Mouse (Mus musculus) cerebellum, postnatal 14 days (tissue): ENCODE data around the gene Cdk13.

Experiments used
- DNase-seq, 2 experiments: peaks; one replicate each; pipeline ENCODE4 v3.0.0; 2021; ENCODE audit warnings: mixed read lengths in 2 of 2

Cdk13 gene

DNA sequence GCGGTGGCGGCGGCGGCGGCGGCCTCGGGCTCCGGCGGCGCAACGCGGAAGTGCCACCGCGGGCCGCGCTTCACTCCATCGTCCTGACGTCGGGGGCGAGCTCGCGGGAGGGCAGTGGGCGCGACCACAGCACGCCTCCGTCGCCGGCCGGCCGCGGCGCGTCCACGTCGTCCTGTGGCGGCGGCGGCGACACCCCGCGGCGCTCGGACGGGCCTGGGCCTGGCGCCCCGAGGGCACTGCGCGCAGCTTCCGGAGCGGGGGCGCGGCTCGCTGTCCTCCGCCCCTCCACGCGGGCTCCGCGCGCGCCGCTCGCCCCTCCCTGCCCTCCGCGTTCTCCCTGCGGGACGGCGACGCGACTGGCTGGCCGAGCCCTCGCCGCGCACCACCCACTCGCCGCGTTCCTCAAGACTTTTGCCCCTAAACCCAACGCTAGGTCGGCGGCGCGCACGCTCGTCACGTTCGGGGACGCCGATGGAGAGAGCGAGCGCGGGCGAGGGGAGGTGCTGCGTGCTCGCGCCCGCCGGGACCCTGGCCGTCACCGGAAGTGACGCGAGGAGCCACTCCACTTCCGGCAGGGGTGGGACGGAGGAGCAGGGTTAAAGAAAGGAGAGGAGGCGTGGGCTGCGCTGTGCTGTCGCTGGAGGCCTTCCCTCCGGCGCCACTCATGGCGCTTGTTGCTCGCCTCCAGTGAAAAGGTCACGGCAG lies at the start of gene Cdk13:
Gene Cdk13, minus strand, starts transcription at position 189 of the 705 bp plus-strand sequence.
- peak; percentile 98 to 99 for DNase-seq

DNA sequence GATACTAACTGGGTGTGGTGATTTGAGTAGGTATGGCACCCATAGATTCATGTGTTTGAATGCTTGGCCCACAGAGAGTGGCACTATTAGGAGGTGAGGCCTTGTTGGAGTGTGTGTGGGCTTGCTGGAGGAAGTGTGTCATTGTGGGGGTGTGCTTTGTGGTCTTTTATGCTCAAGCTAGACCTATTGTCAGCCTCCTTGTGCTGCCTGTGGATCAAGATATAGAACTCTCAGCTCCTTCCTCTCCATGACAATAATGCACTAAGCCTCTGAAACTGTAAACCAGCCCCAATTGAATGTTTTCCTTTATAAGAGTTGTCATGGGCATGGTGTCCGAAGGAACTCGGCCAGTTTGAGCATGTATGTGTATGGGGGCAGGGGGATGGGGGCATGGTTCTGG lies 38.4 kb upstream of the Cdk13 start:
- no peak for DNase-seq

DNA sequence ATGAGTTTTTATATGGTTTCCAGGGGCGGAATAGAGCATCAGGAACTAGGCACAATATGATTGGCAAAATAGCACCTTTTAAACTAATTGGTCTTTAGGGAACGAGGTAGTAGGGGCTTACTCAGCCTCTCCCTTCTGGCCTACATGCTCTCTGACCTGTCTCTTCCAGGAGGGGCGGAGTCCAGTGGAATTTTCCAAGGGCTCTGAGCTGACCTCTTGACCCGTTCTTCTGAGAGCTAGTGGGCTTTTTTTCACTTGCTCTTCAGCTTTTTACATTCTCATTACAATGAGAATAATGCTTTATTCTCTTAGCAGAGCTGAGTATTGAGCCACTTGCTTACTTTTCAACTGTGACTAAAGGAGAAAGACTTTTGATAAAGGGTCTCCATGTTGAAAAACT lies 37.9 kb upstream of the Cdk13 start:
- no peak for DNase-seq

DNA sequence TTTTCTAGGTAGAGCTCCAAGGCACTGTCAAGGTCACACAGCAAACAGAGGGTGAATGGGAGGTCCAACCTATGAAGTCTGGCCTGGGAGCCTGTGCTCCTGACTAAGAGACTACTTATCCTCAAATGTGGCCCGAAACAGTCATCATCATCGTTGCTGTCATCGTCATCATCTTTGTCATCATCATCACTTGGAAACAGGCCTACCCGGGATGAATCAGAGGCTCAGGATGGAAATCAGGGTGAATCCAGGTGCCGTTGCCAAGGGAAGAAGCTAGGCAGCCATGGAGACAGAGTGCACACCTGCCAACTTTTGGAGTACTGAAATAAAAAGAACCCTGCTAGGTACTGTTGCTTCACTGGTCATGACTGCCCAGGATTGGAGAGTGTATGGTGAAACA lies 34.2 kb upstream of the Cdk13 start:
- DNase-seq: no peak

GRCm38 (mm10) chr13:17838484-17838851 lies 33.6 kb upstream of the Cdk13 start:
- peak; percentile 78 to 82 for DNase-seq

- DNase-seq: peak; percentile 55 to 56
Observed at GRCm38 (mm10) chr13:17837610-17838483, 33.0 kb upstream of the Cdk13 start.

DNA sequence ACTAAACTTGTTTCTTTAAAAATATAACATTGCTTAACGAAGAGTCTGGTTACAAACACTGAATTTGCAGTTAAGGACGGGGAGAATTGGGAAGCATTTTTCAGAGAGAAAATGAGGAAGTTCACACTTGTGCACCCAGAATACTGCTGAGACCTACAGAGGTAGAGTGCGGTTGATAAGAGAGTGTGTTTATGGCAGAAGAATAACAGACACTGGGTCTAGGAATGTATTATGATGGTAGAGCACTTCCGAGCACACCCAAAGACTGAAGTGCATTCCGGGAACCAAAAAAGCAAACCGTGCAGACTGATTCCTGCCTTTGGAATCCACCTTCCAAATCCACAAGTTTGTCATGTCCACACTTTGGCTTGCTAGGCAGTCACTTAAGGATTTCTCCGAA lies 31.9 kb upstream of the Cdk13 start:
- no peak for DNase-seq

DNA sequence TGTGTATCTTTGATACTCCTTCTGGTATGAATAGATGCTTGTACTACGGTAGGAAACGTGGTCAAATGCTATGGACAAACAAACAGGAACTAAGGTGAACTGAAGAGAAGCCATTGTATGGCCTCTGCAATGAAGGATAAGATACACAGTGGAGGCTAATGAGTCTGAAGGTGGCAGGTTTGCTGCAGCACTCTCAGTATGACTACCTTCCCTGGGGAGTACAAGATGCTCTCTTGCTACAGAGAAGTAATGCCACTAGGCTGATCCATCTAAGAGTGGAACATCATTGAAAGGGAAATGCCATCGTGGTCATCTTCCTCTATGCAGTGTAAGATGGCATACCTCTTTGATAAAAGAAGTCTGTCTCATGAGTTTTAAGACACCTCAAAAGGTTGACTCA lies 28.0 kb upstream of the Cdk13 start:
- DNase-seq: no peak

- no peak for DNase-seq
Observed at GRCm38 (mm10) chr13:17817226-17817625, 12.3 kb upstream of the Cdk13 start.

DNA sequence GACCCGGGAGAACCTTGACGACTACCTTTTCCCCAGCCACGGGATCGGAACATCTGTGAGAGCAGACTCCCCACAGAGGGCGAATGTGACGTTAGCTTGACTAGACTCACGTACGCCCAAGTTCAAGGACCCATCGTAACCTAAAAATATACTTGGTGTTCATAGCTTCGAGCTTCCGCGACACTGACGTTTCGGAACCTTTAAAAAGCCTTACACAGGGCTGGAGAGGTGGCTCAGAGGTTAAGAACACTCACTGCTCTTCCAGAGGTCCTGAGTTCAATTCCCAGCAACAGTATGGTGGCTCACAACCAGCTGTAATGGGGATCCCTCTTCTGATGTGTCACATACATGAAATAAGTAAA lies 698 bp upstream of the Cdk13 start:
- no peak for DNase-seq

DNA sequence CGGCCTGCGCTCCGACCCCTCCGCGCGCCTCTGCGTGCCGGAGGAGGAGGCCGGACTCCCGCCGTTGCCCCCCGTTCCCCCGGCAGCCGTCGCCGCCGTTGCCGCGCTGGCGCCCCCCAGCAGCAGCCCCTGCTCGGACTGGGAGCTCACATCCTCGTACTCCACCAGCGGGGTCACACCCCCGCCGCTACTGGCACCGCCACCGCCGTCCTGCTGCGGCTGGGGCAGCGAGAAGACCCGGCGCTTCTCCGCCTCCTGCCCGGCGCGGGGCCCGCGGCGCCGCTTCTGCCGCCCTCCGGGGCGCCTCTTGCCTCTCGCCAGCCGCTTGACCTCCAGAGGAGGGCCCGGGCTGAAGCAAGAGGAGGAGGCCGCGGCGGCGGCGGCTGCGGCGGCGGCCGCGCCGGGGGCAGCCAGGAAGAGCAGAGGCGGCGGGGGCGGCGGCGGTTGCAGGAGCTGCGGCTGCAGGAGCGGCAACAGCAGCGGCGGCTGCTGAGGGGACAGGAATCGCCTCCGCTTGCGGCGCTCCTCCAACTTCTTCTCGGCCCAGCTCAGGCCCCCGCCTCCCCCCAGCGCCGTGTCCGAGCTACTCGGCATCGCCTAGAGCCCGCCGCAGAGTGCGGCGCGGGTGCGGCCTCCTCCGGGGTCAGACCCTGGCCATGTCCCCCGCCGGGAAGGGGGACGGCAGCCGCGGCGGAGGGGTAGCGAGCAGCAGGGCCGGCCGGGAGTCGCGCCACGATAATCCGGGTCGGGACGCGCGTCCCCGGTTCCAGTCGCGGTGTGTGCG lies 647 bp downstream of the Cdk13 start:
- peak; percentile 67 to 70 for DNase-seq

DNA sequence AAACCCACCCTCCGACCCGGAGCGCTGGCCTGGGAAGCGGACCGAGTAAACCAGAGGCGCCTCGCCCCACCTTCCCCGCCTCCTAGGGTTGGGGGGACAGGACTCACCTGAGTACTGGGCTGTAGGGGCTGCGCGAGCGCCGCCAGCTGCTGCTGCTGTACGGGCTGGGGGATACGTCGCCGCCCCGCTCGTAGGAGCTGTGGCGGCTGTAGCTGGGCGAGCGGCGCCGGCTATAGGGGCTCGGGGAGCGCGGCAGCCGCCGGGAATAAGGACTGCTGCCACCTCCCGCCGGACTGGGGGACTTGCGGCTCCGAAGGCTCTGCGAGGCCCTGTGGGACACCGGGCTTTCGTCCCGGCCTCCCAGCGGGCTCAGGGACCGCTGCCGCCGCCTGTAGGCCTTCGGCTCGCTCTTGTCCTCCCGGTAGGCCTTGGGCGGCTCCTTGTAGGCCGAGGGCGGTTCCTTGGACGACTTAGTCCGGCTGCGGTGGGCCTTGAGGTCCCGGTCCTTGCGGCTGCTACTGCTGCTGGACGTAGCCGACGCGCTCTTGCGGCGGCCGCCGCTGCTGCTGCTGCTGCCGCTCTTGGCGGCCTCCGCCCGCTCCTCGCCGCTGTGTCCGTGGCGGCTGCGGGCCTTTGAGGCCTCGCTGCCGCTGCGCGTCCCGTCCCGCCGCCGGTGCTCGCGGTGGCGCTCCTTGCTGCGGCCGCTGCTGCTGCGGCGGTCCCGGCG lies 1.4 kb downstream of the Cdk13 start:
- DNase-seq: peak; percentile 81

- no peak for DNase-seq
Observed at GRCm38 (mm10) chr13:17802880-17803279, 2.0 kb downstream of the Cdk13 start.

DNA sequence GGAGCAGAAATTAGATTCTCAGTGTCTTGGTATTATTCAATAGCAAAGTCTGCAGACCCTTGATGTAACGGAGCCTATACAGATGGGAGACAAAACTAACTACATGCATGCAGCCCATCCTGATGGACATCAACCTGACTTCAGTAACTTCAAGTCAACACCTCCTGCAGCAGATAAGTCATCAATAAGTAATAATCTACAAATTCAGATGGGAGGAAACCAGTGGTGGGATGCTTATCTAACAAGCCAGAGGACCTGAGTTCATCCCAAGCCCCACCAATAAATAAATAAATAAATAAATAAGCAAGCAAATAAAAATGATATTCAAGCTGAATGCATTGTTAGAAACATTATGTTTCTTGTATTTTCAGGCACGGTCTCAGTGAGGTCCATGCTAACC lies 5.2 kb downstream of the Cdk13 start:
- DNase-seq: no peak

- DNase-seq: no peak
Observed at GRCm38 (mm10) chr13:17795757-17796456, 9.0 kb downstream of the Cdk13 start.

- DNase-seq: no peak
Observed at GRCm38 (mm10) chr13:17783643-17784042, 21.3 kb downstream of the Cdk13 start.

- no peak for DNase-seq
Observed at GRCm38 (mm10) chr13:17779923-17780322, 25.0 kb downstream of the Cdk13 start.

DNA sequence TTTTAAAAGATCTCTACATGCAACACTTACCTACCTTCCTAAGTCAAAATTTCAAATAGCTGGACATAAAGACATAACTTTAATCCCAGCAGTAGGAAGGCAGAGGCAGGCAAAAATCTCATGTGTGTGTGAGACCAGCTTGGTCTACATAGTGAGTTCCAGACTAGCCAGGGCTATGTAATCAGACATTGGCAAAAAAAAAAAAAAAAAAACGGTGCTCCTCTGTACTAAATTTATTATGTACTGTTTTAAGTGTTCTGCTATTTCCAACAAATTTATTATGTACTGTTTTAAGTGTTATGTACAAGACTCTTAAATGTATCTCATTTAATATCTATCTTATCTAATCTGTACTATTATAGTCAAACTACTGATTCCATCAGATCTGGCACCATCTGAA lies 28.6 kb downstream of the Cdk13 start:
- no peak for DNase-seq

DNA sequence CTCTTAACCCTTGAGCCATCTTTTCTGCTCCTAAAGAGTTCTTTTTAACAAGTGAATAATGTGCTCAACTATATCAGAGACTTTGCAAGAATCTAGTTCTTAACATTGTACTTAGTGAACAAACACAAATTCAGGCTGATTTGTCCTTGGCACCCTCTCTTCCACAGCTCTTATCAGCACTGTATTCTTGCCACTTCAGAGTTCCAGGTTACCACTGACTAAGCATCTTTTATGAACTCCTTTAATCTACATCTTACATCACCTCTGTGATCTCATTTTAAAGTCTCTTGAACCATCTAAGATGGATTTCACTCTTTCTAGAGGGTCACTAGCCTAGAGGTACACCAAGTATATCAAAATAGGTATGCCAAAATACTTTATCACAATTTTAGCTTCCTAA lies 29.5 kb downstream of the Cdk13 start:
- DNase-seq: no peak

- no peak for DNase-seq
Observed at GRCm38 (mm10) chr13:17773112-17773511, 31.8 kb downstream of the Cdk13 start.

GRCm38 (mm10) chr13:17772574-17772973 lies 32.3 kb downstream of the Cdk13 start:
- DNase-seq: peak in 1 of 2 experiments; percentile 9

- no peak for DNase-seq
Observed at GRCm38 (mm10) chr13:17762405-17762804, 42.5 kb downstream of the Cdk13 start.
